Mouse (Mus musculus) forebrain, embryonic 12.5 days (tissue): Measurements from ENCODE around the gene Gm5941. TPM values are rescaled to one million over a fixed set of nuclear protein-coding genes. Genes with fewer than 3 reads are reported as not detected.
"Not testable (repeated sequence)": the region's sequence is repeated elsewhere in the genome, so short reads cannot be mapped to it uniquely, and the experiment has no call there.

Source experiments
- ATAC-seq: fragments of 200-750 bp; cut with Nextera tagmentation; 2 replicates; pipeline ENCODE4 v1.8.0; 2017; ENCODE audit warnings: moderate TSS enrichment; ENCODE audit not compliant: low FRiP score
- H3K27ac ChIP-seq: fragments of 300-500 bp; sonication (generic); 2 replicates; pipeline ENCODE4 v1.5.1; 2016; ENCODE audit warnings: mild to moderate bottlenecking
- H3K27me3 ChIP-seq: fragments of 300-500 bp; sonication (generic); 2 replicates; pipeline ENCODE4 v1.6.1; 2016; ENCODE audit warnings: mild to moderate bottlenecking
- H3K36me3 ChIP-seq: fragments of 300-500 bp; sonication (generic); replicated peaks from 2 replicates; pipeline ENCODE4 v1.6.1; 2016; ENCODE audit warnings: mild to moderate bottlenecking
- H3K4me1 ChIP-seq: fragments of 300-500 bp; sonication (generic); 2 replicates; pipeline ENCODE4 v1.6.1; 2016
- H3K4me2 ChIP-seq: fragments of 300-500 bp; sonication (generic); 2 replicates; pipeline ENCODE4 v1.6.1; 2016; ENCODE audit warnings: mild to moderate bottlenecking, moderate library complexity
- H3K4me3 ChIP-seq: fragments of 300-500 bp; sonication (generic); replicated peaks from 2 replicates; pipeline ENCODE4 v1.5.1; 2016; ENCODE audit warnings: mild to moderate bottlenecking
- H3K9ac ChIP-seq: fragments of 300-500 bp; sonication (generic); 2 replicates; pipeline ENCODE4 v1.6.1; 2016; ENCODE audit warnings: mild to moderate bottlenecking
- H3K9me3 ChIP-seq: fragments of 300-500 bp; sonication (generic); 2 replicates; pipeline ENCODE4 v1.6.1; 2016
- WGBS: fragments of 180-500 bp; shearing (Covaris S2); methylation state at CpG from one replicate; pipeline ENCODE4 v1.1.7; 2016; 5-methylcytosine and 5-hydroxymethylcytosine counted together
- polyA plus RNA-seq: library from polyadenylated mRNA; unstranded; fragments of >200 nt; fragmentation: Nextera tagmentation; extraction: Ambion mirVana; gene quantifications from 2 replicates; pipeline ENCODE4 v1.2.1, GENCODE M21; 2016

Gm5941 gene
- not detected in 2 replicates for polyA plus RNA-seq

- H3K27me3 ChIP-seq, H3K4me3 ChIP-seq, H3K4me2 ChIP-seq, H3K36me3 ChIP-seq, H3K9me3 ChIP-seq, H3K4me1 ChIP-seq, H3K27ac ChIP-seq, H3K9ac ChIP-seq, ATAC-seq: not testable (repeated sequence)
- WGBS, result 88% methylated on average over 4 of the region's 4 CpGs
These were observed at the start of gene Gm5941 for GRCm38 (mm10) chrX:92489649-92490048. TSS of gene Gm5941 (plus strand) at chrX:92489949.

DNA sequence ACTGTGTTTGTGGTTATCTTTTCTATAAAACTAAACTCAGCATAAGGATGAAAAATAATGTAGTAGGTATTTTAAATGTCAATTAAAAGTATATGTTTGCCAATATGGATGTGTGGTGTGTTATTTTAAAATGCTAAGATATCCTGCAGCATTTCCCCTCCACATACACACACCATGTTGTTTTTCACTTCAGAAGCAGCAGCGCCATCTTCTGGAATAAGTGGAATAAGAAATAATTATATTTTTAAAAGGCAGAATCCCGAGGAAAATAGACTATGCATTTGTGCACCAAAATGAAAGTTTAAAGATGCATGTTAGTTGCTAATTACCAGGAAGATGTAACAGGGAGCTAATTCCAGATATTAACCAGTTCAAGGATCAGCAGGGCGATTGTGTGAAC lies 29.3 kb upstream of the Gm5941 start:
- ATAC-seq, result no peak
- Histone ChIP-seq H3K4me3 (no peak overlapping the region), H3K4me2 (no peak overlapping the region), H3K4me1 (no peaks in the 10 kb centered on the region), H3K9me3 (no peaks in the 10 kb centered on the region), H3K9ac (no peak overlapping the region), H3K36me3 (no peaks in the 10 kb centered on the region), H3K27ac (no peak overlapping the region), H3K27me3 (no peaks in the 10 kb centered on the region)
- WGBS, result 28% methylated on average over 3 of the region's 3 CpGs

DNA sequence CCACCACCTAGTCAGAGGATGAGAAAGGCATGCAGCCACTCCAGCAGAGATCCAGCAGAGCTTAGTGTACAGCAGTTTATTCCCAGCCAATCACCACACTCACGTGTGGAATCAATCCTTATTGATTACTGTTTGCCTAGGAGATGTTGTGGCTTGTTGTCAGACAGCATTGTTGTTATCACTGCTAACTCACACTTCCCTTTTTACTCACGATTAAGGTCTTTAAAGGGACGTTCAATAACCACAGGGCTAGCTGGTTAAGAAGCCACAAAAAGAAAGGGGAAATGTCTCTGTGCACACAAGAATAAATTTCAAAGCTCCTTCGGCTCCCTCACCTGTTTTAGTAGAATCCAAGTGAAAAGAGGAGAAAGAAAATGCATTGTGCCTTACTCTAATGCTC lies 25.0 kb upstream of the Gm5941 start:
- Histone ChIP-seq H3K9me3 (no peaks in the 10 kb centered on the region), H3K36me3 (no peaks in the 10 kb centered on the region), H3K27me3 (no peaks in the 10 kb centered on the region), H3K4me3 (no peak overlapping the region), H3K27ac (no peak overlapping the region), H3K4me1 (no peaks in the 10 kb centered on the region), H3K9ac (no peak overlapping the region), H3K4me2 (no peak overlapping the region)
- WGBS, result 73% methylated on average over 4 of the region's 4 CpGs
- no peak for ATAC-seq

DNA sequence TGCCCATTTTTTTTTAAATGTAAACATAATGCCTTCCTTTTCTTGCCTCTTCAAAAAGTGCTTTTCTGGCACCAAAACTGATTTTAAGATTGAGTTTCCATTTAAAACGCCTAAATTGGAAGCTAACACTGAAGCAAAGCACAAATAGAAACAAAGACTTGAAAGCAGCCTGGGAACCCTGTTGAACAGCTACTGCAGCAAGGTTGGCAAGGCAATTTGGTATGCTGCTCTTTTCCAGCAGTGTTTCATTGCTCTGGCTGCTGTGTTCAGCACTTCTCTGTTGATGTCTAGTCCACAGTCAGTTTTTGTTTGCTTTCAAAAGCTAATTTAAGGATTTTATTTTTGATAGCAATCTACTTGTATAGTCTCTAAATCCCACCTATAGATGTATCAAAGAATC lies 8.5 kb downstream of the Gm5941 start:
- 27% methylated on average over 1 of the region's 1 CpGs for WGBS
- no peaks in the 10 kb centered on the region for H3K4me1 ChIP-seq
- no peak for ATAC-seq

DNA sequence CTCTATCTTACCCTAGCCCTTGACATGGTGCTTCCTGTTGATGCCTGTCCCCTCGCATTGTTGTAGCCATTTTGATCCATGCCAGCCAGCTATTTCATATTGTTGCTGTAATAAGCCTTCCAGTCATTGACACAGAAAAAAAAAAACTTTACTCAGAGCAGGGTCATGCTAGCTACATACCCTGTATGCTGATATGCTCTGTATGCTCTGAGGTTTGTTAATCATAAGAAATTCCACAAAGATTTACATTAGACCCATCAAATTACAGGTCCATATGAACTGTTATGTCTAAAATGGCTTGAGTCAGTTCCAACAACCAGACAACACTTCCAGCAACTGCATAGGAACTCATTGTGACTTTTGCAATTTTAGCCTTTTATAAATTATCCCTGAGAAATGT lies 38.1 kb downstream of the Gm5941 start:
- H3K36me3 ChIP-seq, result no peaks in the 10 kb centered on the region
- no peak overlapping the region for H3K27ac ChIP-seq
- no peaks in the 10 kb centered on the region for H3K9me3 ChIP-seq
- H3K4me2 ChIP-seq, result no peak overlapping the region
- no peak overlapping the region for H3K4me3 ChIP-seq
- no peaks in the 10 kb centered on the region for H3K4me1 ChIP-seq
- H3K27me3 ChIP-seq, result no peaks in the 10 kb centered on the region
- H3K9ac ChIP-seq, result no peak overlapping the region
- WGBS, result 88% methylated on average over 1 of the region's 1 CpGs
- no peak for ATAC-seq

More for the DNA sequence above, 8.5 kb downstream of the Gm5941 start:
- Histone ChIP-seq H3K9me3 (no peaks in the 10 kb centered on the region), H3K4me2 (no peak overlapping the region), H3K36me3 (no peaks in the 10 kb centered on the region), H3K4me3 (no peak overlapping the region), H3K27ac (no peak overlapping the region), H3K27me3 (no peaks in the 10 kb centered on the region), H3K9ac (no peak overlapping the region)

Other genes with a start within 250 kb of the Gm5941 start
- not detected in 2 replicates for gene Mageb18, start 109.6 kb downstream of the Gm5941 start, polyA plus RNA-seq